Comparison of ENCODE assay signal across 23 mouse cellular contexts in the genomic region with DNA sequence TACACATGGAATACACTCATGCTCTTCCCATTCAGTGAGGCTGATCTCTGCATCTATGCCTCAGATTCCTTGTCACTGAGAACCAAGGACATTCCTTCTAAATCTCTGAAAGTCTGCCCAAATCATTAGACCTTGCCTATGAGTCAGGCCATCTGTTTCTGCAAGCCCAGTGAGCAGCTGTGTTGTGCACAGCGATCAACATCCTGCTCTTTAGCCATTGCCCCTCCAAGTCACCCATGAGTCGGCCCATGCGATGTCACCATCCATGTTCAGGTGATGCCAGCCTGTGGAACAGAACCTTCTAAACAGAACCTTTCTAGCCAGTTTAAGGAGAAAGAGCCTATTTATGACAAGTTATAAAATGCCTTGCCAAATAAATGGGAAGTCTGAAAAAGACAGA.
DNase-seq lines count a peak whose midpoint lies in the region; TF ChIP-seq lines count a peak whose summit lies in the region.
"Had no signal": no experiment of that assay in that cellular context is flagged by ENCODE, and none has a peak within 500 bp of the region (broad histone marks: within the 10 kb centered on the region; RNA-seq: fewer than 3 reads in every experiment).

No protein-coding gene starts in this region.

- no peaks in the 10 kb centered on the region for H3K36me3 ChIP-seq in myocyte (ENCODE audit: control insufficient read depth, insufficient read depth)
- H3K36me3 ChIP-seq: embryonic facial prominence, embryonic 15.5 days; forebrain, embryonic 12.5 days; hindbrain, embryonic 10.5 days; hindbrain, embryonic 15.5 days; lung, embryonic 15.5 days had no signal

- peak; percentile 67 to 86 for DNase-seq in adrenal gland, adult (ENCODE audit: inconsistent age in 2 of 2, low spot score in 1 of 2)
- DNase-seq in adrenal gland, postnatal 4 days (ENCODE audit: low spot score in 2 of 2), result no peak
- peak; percentile 21 for DNase-seq in lung, postnatal 10 days
- DNase-seq in lung, postnatal 25 days (ENCODE audit: low spot score), result no peak
- peak; percentile 27 for DNase-seq in adrenal gland, postnatal 10 days
- DNase-seq in thymus, postnatal 10 days (ENCODE audit: low spot score in 2 of 2), result no peak
- DNase-seq in ovary, postnatal 36 days (ENCODE audit: low spot score), result no peak
- DNase-seq: cerebellum, adult 18-20 months; cerebellum, postnatal 10 days; forebrain, postnatal 0 days; heart, postnatal 14 days; kidney, adult 2 months; layer of hippocampus, adult 9-11 months; liver; retina, postnatal 1 day; right cerebral cortex, postnatal 14 days had no signal

- H3K79me2 ChIP-seq in myocyte (ENCODE audit: control insufficient read depth, insufficient read depth), result no peaks in the 10 kb centered on the region

- H3K4me2 ChIP-seq in myocyte (ENCODE audit: low read depth), result no peak overlapping the region
- H3K4me2 ChIP-seq: embryonic facial prominence, embryonic 15.5 days; forebrain, embryonic 12.5 days; hindbrain, embryonic 15.5 days; lung, embryonic 15.5 days; midbrain, embryonic 11.5 days had no signal

- H3K4me3 ChIP-seq in myocyte, result no peak overlapping the region
- H3K4me3 ChIP-seq: embryonic facial prominence, embryonic 15.5 days; forebrain, embryonic 12.5 days; hindbrain, embryonic 10.5 days; hindbrain, embryonic 15.5 days; lung, embryonic 15.5 days had no signal

- no peak for TF ChIP-seq POLR2A in myocyte (IDR thresholded peaks at IDR 0.05; ENCODE audit: insufficient read length, low read depth)

- no peaks in the 10 kb centered on the region for H3K27me3 ChIP-seq in myocyte (ENCODE audit: control insufficient read depth, insufficient read depth, insufficient read length)
- H3K27me3 ChIP-seq: embryonic facial prominence, embryonic 15.5 days; forebrain, embryonic 12.5 days; hindbrain, embryonic 15.5 days; lung, embryonic 15.5 days had no signal

- no peak overlapping the region for H3ac ChIP-seq in myocyte (ENCODE audit: control insufficient read depth, insufficient read length)

TF ChIP-seq in myocyte, 11 proteins besides CTCF, POLR2A, EP300 and RAD21:
- TF ChIP-seq MYOG (IDR thresholded peaks at IDR 0.05; ENCODE audit: control insufficient read depth in 1 of 3, insufficient read depth in 1 of 3, insufficient read length in 2 of 3, low read depth in 2 of 3), result peak in 1 of 3 experiments; percentile 12
- TF ChIP-seq POLR2AphosphoS2 (IDR thresholded peaks at IDR 0.05; ENCODE audit: insufficient read length, low read depth), result no peak
- TF ChIP-seq REST (IDR thresholded peaks at IDR 0.05; ENCODE audit: insufficient read depth, insufficient read length), result no peak
- peak; percentile 9 to 79 (median 66) for TF ChIP-seq MYOD1 (IDR thresholded peaks at IDR 0.05; ENCODE audit: control insufficient read depth in 1 of 3, insufficient read length in 2 of 3, low read depth in 2 of 3)

Comparison
In these comparisons a context has a peak if more than half of its experiments do, and no peak if none do; other contexts are left out.
1. DNase-seq: peak in adrenal gland, adult (2 of 2), lung, postnatal 10 days (single experiment) and adrenal gland, postnatal 10 days (single experiment); none in adrenal gland, postnatal 4 days (0 of 2), lung, postnatal 25 days (single experiment), thymus, postnatal 10 days (0 of 2) and ovary, postnatal 36 days (single experiment).